Mouse (Mus musculus) left cerebral cortex, postnatal 14 days (tissue): Measurements from ENCODE around the gene Il1rl2. TPM values are rescaled to one million over a fixed set of nuclear protein-coding genes. Genes with fewer than 3 reads are reported as not detected.

ENCODE experiments used
- DNase-seq, 2 experiments: peaks; one replicate each; pipeline ENCODE4 v3.0.0; 2021 to 2022; ENCODE audit warnings: low spot score in 2 of 2, mixed read lengths in 1 of 2
- intact Hi-C: fragments of 180-260 bp; cut with DNase I; formaldehyde crosslinking; loops from one replicate; pipeline ENCODE4 v1.15.1; 2025
- total RNA-seq, 2 experiments: library from RNA; stranded (reverse); gene quantifications; 2 replicates each; pipeline ENCODE4 v1.2.3; 2021

Gene Il1rl2
- total RNA-seq, 2 experiments from 2014 or later = 0.77 to 1.3 TPM

GRCm38 (mm10) chr1:40321824-40322223, 2.6 kb upstream of the Il1rl2 start:
- intact Hi-C loops = no loop called here
- DNase-seq = no peak

- intact Hi-C loops = no loop called here
- DNase-seq = no peak
Measured at GRCm38 (mm10) chr1:40322543-40322942, 1.9 kb upstream of the Il1rl2 start.

- intact Hi-C loops = no loop called here
- DNase-seq = no peak
Measured at GRCm38 (mm10) chr1:40324955-40325702, 719 bp downstream of the Il1rl2 start.

- intact Hi-C loops = no loop called here
- DNase-seq = no peak
Measured at GRCm38 (mm10) chr1:40325711-40326327, 1.4 kb downstream of the Il1rl2 start.

GRCm38 (mm10) chr1:40327604-40328003, 3.2 kb downstream of the Il1rl2 start:
- DNase-seq = no peak
- intact Hi-C loops = no loop called here

GRCm38 (mm10) chr1:40329526-40329925, 5.1 kb downstream of the Il1rl2 start:
- intact Hi-C loops = no loop called here
- DNase-seq = no peak

- no peak for DNase-seq
- intact Hi-C loops = no loop called here
Measured at GRCm38 (mm10) chr1:40330181-40330580, 5.8 kb downstream of the Il1rl2 start.

GRCm38 (mm10) chr1:40339346-40339745, 14.9 kb downstream of the Il1rl2 start:
- no peak for DNase-seq
- intact Hi-C loops = no loop called here

GRCm38 (mm10) chr1:40340102-40340501, 15.7 kb downstream of the Il1rl2 start:
- no peak for DNase-seq
- intact Hi-C loops = no loop called here

GRCm38 (mm10) chr1:40352158-40352903, 27.9 kb downstream of the Il1rl2 start:
- DNase-seq = no peak
- intact Hi-C loops = no loop called here

GRCm38 (mm10) chr1:40352904-40353286, 28.5 kb downstream of the Il1rl2 start:
- intact Hi-C loops = no loop called here
- DNase-seq = no peak

- intact Hi-C loops = no loop called here
- DNase-seq = no peak
Measured at GRCm38 (mm10) chr1:40354665-40355064, 30.3 kb downstream of the Il1rl2 start.

GRCm38 (mm10) chr1:40355431-40355843, 31.0 kb downstream of the Il1rl2 start:
- intact Hi-C loops = no loop called here

GRCm38 (mm10) chr1:40355904-40356521, 31.6 kb downstream of the Il1rl2 start:
- intact Hi-C loops = no loop called here
- no peak for DNase-seq

More at GRCm38 (mm10) chr1:40355431-40355843, 31.0 kb downstream of the Il1rl2 start:
- no peak for DNase-seq

- intact Hi-C loops = no loop called here
- no peak for DNase-seq
Measured at GRCm38 (mm10) chr1:40357921-40358320, 33.5 kb downstream of the Il1rl2 start.

GRCm38 (mm10) chr1:40358351-40358750, 33.9 kb downstream of the Il1rl2 start:
- intact Hi-C loops = no loop called here
- DNase-seq = no peak

GRCm38 (mm10) chr1:40358771-40359181, 34.4 kb downstream of the Il1rl2 start:
- peak in 1 of 2 experiments; percentile 66 for DNase-seq
- intact Hi-C loops = no loop called here

GRCm38 (mm10) chr1:40359731-40360130, 35.3 kb downstream of the Il1rl2 start:
- no peak for DNase-seq
- intact Hi-C loops = no loop called here

- no peak for DNase-seq
- intact Hi-C loops = no loop called here
Measured at GRCm38 (mm10) chr1:40360969-40361368, 36.6 kb downstream of the Il1rl2 start.

- no peak for DNase-seq
Measured at GRCm38 (mm10) chr1:40361596-40361995, 37.2 kb downstream of the Il1rl2 start.

More at GRCm38 (mm10) chr1:40361596-40361995, 37.2 kb downstream of the Il1rl2 start:
- intact Hi-C loops = no loop called here
